Mouse (Mus musculus) midbrain, embryonic 13.5 days (tissue): Measurements from ENCODE around the gene Mroh2a. TPM values are rescaled to one million over a fixed set of nuclear protein-coding genes. Genes with fewer than 3 reads are reported as not detected.
A peak's percentile ranks its signal among the peaks of the same experiment; 100 is the strongest.

ENCODE experiments used
- ATAC-seq: fragments of 200-750 bp; cut with Nextera tagmentation; 2 replicates; pipeline ENCODE4 v1.8.0; 2017; ENCODE audit warnings: mild to moderate bottlenecking, moderate TSS enrichment, moderate library complexity
- H3K27ac ChIP-seq: fragments of 300-500 bp; sonication (generic); 2 replicates; pipeline ENCODE4 v1.5.1; 2015; ENCODE audit warnings: inconsistent platforms, mild to moderate bottlenecking, moderate library complexity
- H3K27me3 ChIP-seq: fragments of 300-500 bp; sonication (generic); 2 replicates; pipeline ENCODE4 v1.6.1; 2015; ENCODE audit warnings: mild to moderate bottlenecking, inconsistent platforms
- H3K36me3 ChIP-seq: fragments of 300-500 bp; sonication (generic); 2 replicates; pipeline ENCODE4 v1.6.1; 2015; ENCODE audit warnings: mild to moderate bottlenecking, inconsistent platforms
- H3K4me1 ChIP-seq: fragments of 300-500 bp; sonication (generic); replicated peaks from 2 replicates; pipeline ENCODE4 v1.6.1; 2015; ENCODE audit warnings: inconsistent platforms
- H3K4me2 ChIP-seq: fragments of 300-500 bp; sonication (generic); replicated peaks from 2 replicates; pipeline ENCODE4 v1.6.1; 2015; ENCODE audit warnings: moderate library complexity, mild to moderate bottlenecking, inconsistent platforms
- H3K4me3 ChIP-seq: fragments of 300-500 bp; sonication (generic); replicated peaks from 2 replicates; pipeline ENCODE4 v1.5.1; 2015; ENCODE audit warnings: mild to moderate bottlenecking, inconsistent platforms
- H3K9ac ChIP-seq: fragments of 300-500 bp; sonication (generic); replicated peaks from 2 replicates; pipeline ENCODE4 v1.6.1; 2015; ENCODE audit warnings: mild to moderate bottlenecking, inconsistent platforms
- H3K9me3 ChIP-seq: fragments of 300-500 bp; sonication (generic); 2 replicates; pipeline ENCODE4 v1.6.1; 2016; ENCODE audit warnings: mild to moderate bottlenecking, inconsistent platforms
- WGBS: fragments of 180-500 bp; shearing (Covaris S2); methylation state at CpG from one replicate; pipeline ENCODE4 v1.1.7; 2015; 5-methylcytosine and 5-hydroxymethylcytosine counted together
- polyA plus RNA-seq: library from polyadenylated mRNA; unstranded; fragments of >200 nt; fragmentation: Nextera tagmentation; extraction: Ambion mirVana; gene quantifications from 2 replicates; pipeline ENCODE4 v1.2.1, GENCODE M21; 2015

Mroh2a gene
- polyA plus RNA-seq, 1 experiment from 2014 or later, result 1.0 TPM

DNA sequence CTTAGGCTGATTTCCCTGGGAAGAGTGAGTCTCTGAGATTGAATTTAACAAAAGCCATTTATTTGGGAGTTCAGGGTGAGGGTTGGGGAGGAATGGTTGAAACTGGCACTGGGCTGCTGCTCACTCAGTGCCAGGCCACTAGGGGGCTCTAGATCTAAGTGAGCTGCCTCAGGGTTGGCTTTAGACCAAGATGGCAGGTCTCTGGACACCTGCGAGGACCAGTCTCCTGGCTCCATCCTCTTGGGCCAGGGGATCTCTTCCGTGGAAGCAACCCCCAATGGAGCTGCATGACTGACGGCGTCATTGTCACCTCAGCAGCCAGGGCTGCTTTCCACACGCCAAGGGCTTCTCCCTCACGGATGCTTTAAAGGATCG is 58.1 kb downstream of the Mroh2a start:
- 64% methylated on average over 7 of the region's 7 CpGs for WGBS
- peaks cover 68% of the 10 kb centered on the region for H3K9me3 ChIP-seq
- no peak overlapping the region for H3K4me2 ChIP-seq
- no peak overlapping the region for H3K27ac ChIP-seq
- no peak overlapping the region for H3K4me3 ChIP-seq
- H3K36me3 ChIP-seq, result no peaks in the 10 kb centered on the region
- no peaks in the 10 kb centered on the region for H3K4me1 ChIP-seq
- H3K9ac ChIP-seq, result no peak overlapping the region
- peak; percentile 15 for ATAC-seq
- no peaks in the 10 kb centered on the region for H3K27me3 ChIP-seq

DNA sequence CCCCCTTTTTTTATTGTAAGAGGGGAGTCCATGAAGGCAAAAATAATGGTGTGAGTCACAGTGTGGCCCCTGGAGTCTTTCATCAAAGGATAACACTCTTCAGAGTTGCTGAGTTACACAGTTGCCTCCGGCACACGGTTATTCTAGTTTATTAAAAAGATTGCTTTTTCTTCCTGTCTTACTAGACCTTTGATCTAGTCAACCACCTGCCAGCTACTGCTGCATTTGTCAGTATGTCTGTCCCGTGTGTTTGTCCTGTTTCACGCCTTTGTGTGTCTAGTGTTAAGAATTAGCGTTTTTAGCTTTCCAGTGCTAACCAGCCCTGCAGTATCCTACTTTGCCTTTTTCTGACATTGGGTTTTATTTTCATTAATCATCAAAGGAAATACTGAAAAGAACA is 58.9 kb downstream of the Mroh2a start:
- no peak for ATAC-seq
- H3K27me3 ChIP-seq, result no peaks in the 10 kb centered on the region
- no peak overlapping the region for H3K4me2 ChIP-seq
- peaks cover 75% of the 10 kb centered on the region for H3K9me3 ChIP-seq
- H3K9ac ChIP-seq, result no peak overlapping the region
- no peaks in the 10 kb centered on the region for H3K36me3 ChIP-seq
- H3K4me3 ChIP-seq, result no peak overlapping the region
- no peaks in the 10 kb centered on the region for H3K4me1 ChIP-seq
- WGBS, result 71% methylated on average over 5 of the region's 5 CpGs
- no peak overlapping the region for H3K27ac ChIP-seq

DNA sequence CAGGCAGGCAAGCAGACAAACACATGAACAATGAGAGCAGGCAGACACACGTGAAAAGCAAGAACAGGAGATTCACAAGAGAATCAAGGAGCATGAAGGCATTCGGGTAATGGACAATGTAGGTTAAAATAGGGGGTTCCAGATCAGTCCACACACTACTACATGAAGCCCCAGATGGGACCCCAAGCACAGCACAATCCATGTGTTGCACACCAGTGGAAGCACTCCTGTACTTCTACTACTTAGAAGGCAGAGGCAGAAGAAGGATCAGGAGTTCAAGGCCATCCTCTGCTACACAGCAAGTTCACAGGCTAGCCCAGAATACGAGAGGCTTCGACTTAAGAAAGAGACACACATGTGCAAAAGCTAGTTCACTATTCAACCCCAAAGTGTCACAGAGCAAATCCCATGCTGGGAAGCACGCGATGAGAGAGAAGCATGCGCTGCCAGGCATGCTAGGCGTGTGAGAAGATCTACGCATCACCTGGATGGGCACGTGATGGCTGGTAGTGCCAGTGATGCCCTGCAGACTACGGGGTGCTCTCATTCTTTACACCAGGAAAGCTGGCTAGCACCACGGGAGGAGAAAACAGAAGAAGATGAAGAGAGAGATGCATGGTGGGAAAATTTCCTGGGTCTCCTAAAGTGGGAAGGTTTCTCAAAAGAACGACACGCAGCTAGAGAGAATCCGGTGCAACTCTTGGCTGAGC is 59.5 kb downstream of the Mroh2a start:
- Histone ChIP-seq H3K9me3 (peaks cover 79% of the 10 kb centered on the region), H3K4me1 (no peaks in the 10 kb centered on the region), H3K36me3 (no peaks in the 10 kb centered on the region), H3K9ac (no peak overlapping the region), H3K27me3 (no peaks in the 10 kb centered on the region), H3K27ac (no peak overlapping the region), H3K4me2 (no peak overlapping the region), H3K4me3 (no peak overlapping the region)
- WGBS, result 83% methylated on average over 15 of the region's 15 CpGs
- ATAC-seq, result no peak

DNA sequence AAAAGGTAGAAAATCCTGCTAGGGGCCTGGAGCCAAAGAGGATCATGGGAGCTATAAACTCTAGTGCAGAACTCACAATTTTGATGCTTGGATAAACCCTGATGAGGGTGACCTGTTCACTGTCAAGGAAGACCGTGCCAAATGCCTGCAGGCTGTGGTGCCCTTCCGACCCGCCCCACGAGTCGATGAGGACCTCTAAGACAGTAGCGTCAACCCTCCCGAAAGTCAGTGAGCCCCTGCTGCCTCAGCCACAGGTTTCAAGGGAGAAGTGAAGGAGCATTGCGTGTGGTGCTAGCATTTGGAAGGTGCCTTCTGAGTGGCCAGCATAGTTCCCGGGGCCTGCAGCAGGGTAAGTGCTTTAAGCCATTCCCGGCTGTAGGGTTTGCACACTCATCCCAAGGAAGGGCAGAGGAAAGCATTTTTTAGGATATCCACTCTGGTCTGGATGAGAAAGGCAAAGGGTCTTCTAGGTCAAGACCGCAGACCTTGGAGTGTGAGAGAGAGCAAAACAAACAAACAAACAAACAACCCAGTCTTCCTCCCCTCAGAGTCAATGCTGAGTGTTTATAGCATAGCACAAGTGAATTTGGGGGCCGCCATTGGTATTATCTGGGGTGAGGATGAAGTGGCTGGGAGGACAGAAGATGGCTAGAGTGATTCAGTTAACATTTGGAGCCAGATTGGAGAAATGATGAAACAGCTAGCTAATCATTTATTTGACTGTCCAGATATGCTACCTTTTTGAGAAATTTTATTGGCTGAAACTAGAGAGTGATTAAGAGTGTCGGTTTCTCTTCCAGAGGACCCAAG is 60.3 kb downstream of the Mroh2a start:
- Histone ChIP-seq H3K27me3 (no peaks in the 10 kb centered on the region), H3K4me1 (no peaks in the 10 kb centered on the region), H3K36me3 (no peaks in the 10 kb centered on the region), H3K4me3 (no peak overlapping the region), H3K9ac (no peak overlapping the region), H3K9me3 (peaks cover 82% of the 10 kb centered on the region), H3K4me2 (no peak overlapping the region), H3K27ac (no peak overlapping the region)
- WGBS, result 76% methylated on average over 13 of the region's 13 CpGs
- ATAC-seq, result no peak

DNA sequence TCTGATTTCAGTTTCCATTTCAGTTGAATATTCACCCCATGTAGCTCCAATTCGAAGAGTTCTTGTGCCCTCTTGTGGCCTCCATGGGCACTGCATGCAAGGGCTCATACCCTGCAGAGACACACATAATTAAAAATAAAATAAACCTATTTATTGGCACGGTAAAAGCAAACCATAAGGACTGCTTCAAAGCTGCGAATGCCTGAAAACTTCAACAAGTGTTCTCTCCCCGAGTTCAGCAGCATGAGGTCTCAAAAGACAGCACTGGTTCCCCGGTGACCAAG is 60.9 kb downstream of the Mroh2a start:
- peaks cover 83% of the 10 kb centered on the region for H3K9me3 ChIP-seq
- WGBS, result 37% methylated on average over 5 of the region's 5 CpGs
- H3K27me3 ChIP-seq, result no peaks in the 10 kb centered on the region
- H3K36me3 ChIP-seq, result no peaks in the 10 kb centered on the region
- H3K4me1 ChIP-seq, result no peaks in the 10 kb centered on the region
- no peak overlapping the region for H3K9ac ChIP-seq
- H3K4me3 ChIP-seq, result no peak overlapping the region
- H3K27ac ChIP-seq, result no peak overlapping the region
- ATAC-seq, result no peak
- no peak overlapping the region for H3K4me2 ChIP-seq

DNA sequence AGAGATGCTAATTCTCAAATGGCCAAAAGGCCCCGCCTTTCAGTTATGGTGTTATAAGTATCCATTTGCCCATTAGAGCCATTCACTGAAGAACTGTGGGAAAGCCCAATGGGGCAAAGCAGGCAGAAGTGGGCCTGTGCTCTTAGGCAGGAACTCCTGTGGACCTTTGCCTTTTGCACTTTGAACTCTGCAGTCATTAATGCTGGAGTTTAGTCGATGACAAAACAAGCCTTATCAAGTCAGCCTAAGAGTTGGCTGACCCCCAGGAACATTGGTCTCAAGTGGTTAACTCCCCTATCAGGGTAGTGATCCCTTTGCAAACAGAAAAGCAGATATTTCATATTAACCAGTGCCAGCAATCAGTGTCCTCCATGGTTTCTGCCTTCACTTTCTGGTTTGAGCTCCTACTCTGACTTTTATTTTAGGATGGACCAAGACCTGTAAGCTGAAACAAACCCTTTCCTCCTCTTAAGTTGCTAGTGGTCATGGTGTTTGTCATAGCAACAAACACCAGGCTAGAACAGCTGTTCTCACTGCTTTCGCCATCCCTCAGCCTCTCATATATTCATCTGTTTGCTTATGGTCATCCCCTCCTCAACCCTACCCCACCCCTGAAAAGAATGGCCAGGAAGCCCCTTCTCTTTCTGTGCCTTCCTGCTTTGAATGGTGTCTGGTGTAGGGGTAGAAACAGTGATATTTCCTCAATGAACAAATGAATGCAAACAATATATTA is 61.4 kb downstream of the Mroh2a start:
- Histone ChIP-seq H3K4me1 (no peaks in the 10 kb centered on the region), H3K27me3 (no peaks in the 10 kb centered on the region), H3K4me3 (no peak overlapping the region), H3K9ac (no peak overlapping the region), H3K4me2 (no peak overlapping the region), H3K36me3 (no peaks in the 10 kb centered on the region), H3K9me3 (peaks cover 78% of the 10 kb centered on the region), H3K27ac (no peak overlapping the region)
- no peak for ATAC-seq
- 44% methylated on average over 3 of the region's 3 CpGs for WGBS

DNA sequence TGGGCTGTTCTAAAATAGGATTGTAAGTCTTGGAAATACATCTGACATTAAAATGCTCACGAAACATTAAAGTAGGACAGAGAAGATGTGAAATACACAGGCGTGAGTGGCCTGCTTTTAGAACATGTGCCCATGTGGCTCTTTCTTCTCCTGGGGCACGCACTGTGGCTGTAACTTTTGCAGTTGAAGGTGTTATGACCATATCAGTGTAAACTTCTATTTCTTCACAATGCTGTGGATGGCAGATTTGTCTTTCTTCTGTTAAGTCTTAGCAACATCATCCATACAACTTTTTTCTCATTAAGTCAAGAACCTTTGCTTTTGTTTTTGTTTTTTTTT is 62.0 kb downstream of the Mroh2a start:
- Histone ChIP-seq H3K27me3 (no peaks in the 10 kb centered on the region), H3K4me3 (no peak overlapping the region), H3K4me1 (no peaks in the 10 kb centered on the region), H3K4me2 (no peak overlapping the region), H3K9ac (no peak overlapping the region), H3K9me3 (peaks cover 73% of the 10 kb centered on the region), H3K27ac (no peak overlapping the region), H3K36me3 (no peaks in the 10 kb centered on the region)
- WGBS, result 77% methylated on average over 3 of the region's 3 CpGs
- ATAC-seq, result no peak

DNA sequence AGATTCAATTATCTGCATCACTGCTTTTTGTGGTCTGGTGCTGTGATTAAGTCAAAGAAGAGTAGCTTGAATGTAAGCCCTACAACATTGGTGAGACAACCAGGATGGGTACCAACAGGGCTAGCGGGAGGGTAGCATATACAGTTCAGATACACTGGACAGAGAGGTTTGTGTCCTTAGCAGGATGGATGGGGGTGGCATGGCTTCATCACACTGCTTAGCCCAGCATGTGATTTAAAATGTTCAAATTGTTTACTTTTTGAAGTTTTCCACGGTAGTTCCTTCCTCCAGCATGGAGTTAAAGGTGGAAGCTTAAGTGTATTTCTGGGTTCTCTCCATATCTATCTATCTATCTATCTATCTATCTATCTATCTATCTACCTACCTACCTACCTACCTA is 62.4 kb downstream of the Mroh2a start:
- no peak overlapping the region for H3K4me2 ChIP-seq
- 51% methylated on average over 2 of the region's 2 CpGs for WGBS

DNA sequence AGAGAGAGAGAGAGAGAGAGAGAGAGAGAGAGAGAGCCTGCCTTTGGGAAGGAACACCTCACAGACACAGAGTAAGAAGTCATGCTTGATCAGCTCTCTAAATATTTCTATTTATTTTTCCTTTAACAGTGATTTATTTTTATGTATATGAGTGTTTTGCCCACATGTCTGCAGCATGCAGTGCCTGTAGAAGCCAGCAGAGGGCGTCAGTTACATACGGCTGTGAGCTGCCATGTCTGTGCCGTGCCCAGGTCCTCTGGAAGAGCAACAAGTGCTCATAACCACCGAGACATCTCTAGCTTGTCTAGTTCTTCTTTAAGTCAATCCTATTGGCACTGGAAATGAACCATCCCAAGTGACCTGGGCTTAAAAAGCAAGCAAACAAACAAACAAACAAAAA is 63.1 kb downstream of the Mroh2a start:
- Histone ChIP-seq H3K36me3 (no peaks in the 10 kb centered on the region), H3K9ac (no peak overlapping the region), H3K9me3 (peaks cover 68% of the 10 kb centered on the region), H3K4me1 (no peaks in the 10 kb centered on the region), H3K4me3 (no peak overlapping the region), H3K27ac (no peak overlapping the region), H3K4me2 (no peak overlapping the region), H3K27me3 (no peaks in the 10 kb centered on the region)
- no peak for ATAC-seq
- WGBS, result 42% methylated on average over 4 of the region's 4 CpGs

More for the DNA sequence above, 62.4 kb downstream of the Mroh2a start:
- no peak for ATAC-seq
- H3K27me3 ChIP-seq, result no peaks in the 10 kb centered on the region
- no peaks in the 10 kb centered on the region for H3K4me1 ChIP-seq
- no peak overlapping the region for H3K9ac ChIP-seq
- H3K36me3 ChIP-seq, result no peaks in the 10 kb centered on the region
- H3K27ac ChIP-seq, result no peak overlapping the region
- peaks cover 70% of the 10 kb centered on the region for H3K9me3 ChIP-seq
- H3K4me3 ChIP-seq, result no peak overlapping the region

DNA sequence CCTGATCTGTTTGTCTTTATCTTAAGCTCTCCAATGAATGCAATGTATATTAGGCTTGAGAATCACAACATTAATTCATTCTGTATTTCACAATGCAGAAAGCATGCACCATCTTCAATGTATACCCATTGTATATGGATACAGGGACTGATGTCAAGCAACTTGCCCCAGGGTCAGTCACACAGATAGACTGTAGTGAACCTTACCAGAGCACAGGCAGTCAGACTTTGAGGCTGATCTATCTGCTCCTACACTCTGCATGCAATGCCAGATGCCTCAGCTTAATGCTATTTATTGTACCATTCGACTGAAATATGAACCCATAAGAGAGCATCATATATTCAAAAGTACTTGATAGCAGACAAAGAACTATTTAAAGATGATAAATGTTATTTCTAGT is 63.7 kb downstream of the Mroh2a start:
- no peak overlapping the region for H3K9ac ChIP-seq
- H3K27me3 ChIP-seq, result no peaks in the 10 kb centered on the region
- no peak overlapping the region for H3K4me3 ChIP-seq
- H3K9me3 ChIP-seq, result peaks cover 68% of the 10 kb centered on the region
- WGBS, result 66% methylated on average over 1 of the region's 1 CpGs
- no peaks in the 10 kb centered on the region for H3K4me1 ChIP-seq
- H3K27ac ChIP-seq, result no peak overlapping the region
- no peak overlapping the region for H3K4me2 ChIP-seq
- H3K36me3 ChIP-seq, result no peaks in the 10 kb centered on the region
- no peak for ATAC-seq

DNA sequence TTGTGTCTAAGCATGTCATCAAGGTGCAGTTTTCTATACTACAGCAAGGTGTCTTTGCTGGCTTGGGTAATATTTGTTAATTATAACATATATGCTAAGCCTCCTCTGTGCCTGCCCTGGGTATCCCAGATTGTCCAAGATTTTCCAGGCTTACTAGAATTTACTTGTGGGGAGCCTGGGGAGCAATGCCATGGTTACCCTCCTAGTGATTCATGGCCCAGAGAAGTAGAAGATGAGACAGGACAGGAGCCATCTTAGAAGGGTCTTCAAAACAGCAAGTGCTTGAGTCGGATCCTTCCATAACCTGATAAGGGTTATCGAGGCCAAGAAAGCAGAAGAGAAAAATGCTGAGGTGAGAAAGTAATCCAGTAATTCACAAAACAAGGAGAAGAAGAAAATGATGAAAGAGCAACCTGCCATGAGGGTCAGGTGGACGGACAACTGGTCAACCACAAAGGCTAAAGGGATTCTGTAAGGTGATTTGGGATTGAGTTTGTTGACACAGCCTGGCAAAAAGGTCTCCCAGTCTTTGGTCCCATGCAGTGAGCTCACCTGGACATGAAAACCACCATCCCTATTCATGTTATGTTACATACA is 64.7 kb downstream of the Mroh2a start:
- Histone ChIP-seq H3K9ac (no peak overlapping the region), H3K27ac (no peak overlapping the region), H3K4me1 (no peaks in the 10 kb centered on the region), H3K4me2 (no peak overlapping the region), H3K27me3 (no peaks in the 10 kb centered on the region), H3K9me3 (peaks cover 69% of the 10 kb centered on the region), H3K4me3 (no peak overlapping the region), H3K36me3 (no peaks in the 10 kb centered on the region)
- WGBS, result 64% methylated on average over 3 of the region's 3 CpGs
- no peak for ATAC-seq

DNA sequence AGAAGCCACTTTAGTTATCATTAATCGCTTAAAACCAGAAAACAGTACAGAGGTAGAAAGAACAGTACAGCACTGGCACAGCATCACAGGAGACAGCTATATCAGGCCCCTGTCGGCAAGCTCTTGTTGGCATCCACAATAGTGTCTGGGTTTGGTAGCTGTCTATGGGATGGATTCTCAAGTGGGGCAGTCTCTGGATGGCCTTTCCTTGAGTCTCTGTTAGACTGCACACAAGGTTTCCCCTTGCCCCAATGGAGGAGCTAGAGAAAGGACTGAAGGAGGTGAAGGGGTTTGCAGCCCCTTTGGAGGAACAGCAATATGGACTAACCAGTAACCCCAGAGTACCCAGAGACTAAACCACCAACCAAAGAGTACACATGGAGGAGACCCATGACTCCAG is 65.3 kb downstream of the Mroh2a start:
- no peaks in the 10 kb centered on the region for H3K36me3 ChIP-seq
- WGBS, result 54% methylated on average over 2 of the region's 2 CpGs
- H3K9ac ChIP-seq, result no peak overlapping the region
- H3K9me3 ChIP-seq, result peaks cover 65% of the 10 kb centered on the region
- H3K4me2 ChIP-seq, result no peak overlapping the region
- no peak overlapping the region for H3K4me3 ChIP-seq
- H3K4me1 ChIP-seq, result no peaks in the 10 kb centered on the region
- no peak for ATAC-seq
- no peak overlapping the region for H3K27ac ChIP-seq
- H3K27me3 ChIP-seq, result no peaks in the 10 kb centered on the region
